In genomic region chr2:34841706-34842105, GRCm38 (mm10) we compare ENCODE assay signal across 17 mouse cellular contexts. TPM values are rescaled to one million over a fixed set of nuclear protein-coding genes. Genes with fewer than 3 reads are reported as not detected.
A peak's percentile ranks its signal among the peaks of the same experiment; 100 is the strongest.
DNase-seq lines count a peak whose midpoint lies in the region; ATAC-seq lines count a peak whose summit lies in the region.
"Had no signal": no experiment of that assay in that cellular context is flagged by ENCODE, and none has a peak within 500 bp of the region (broad histone marks: within the 10 kb centered on the region; RNA-seq: fewer than 3 reads in every experiment).

No protein-coding gene starts in this region.

- DNase-seq in NIH3T3 (ENCODE audit: low read depth), result peak; percentile 73
- DNase-seq in frontal cortex, adult 2 months (ENCODE audit: extremely low spot score in 1 of 2, low spot score in 1 of 2), result peak; percentile 43 to 69
- DNase-seq in layer of hippocampus, postnatal 10 days (ENCODE audit: low spot score in 2 of 2), result peak; percentile 27 to 45
- DNase-seq in right cerebral cortex, adult 2 months (ENCODE audit: low spot score in 2 of 2), result peak; percentile 63 to 66
- DNase-seq in thymus, postnatal 0 days (ENCODE audit: low spot score), result no peak
- no peak for DNase-seq in heart, postnatal 14 days
- DNase-seq: cerebellum, postnatal 14 days; heart, postnatal 4 days; kidney, postnatal 10 days; lung, embryonic 14.5 days had no signal

- intact Hi-C loops in heart, postnatal 14 days (cut with DNase I), result no loop called here

- ATAC-seq in activated CD4-positive, CD25-positive, alpha-beta regulatory T cell, adult 4 months, result no peak
- ATAC-seq: inflammation-experienced regulatory T-cells, adult 6 months had no signal

RNA-seq across cellular contexts. Expression of gene Gm34653, which starts 8.9 kb away (rescaled TPM):
- polyA plus RNA-seq in frontal cortex, adult 2 months (2012; rRNA removed), result not detected in 2 replicates
- total RNA-seq in layer of hippocampus, postnatal 10 days (2021), result not detected
- not detected for polyA plus RNA-seq in activated CD4-positive, CD25-positive, alpha-beta regulatory T cell, adult 4 months (2017; shearing (Covaris generic))
- 0.08 TPM in 1 of 2 replicates, not detected in the other for polyA plus RNA-seq in thymus, postnatal 0 days (2015; fragmentation: Nextera tagmentation; extraction: Ambion mirVana)
- not detected for total RNA-seq in heart, postnatal 14 days (2021)
- total RNA-seq: heart, postnatal 4 days had no signal
- polyA plus RNA-seq: embryonic facial prominence, embryonic 11.5 days; forebrain, embryonic 10.5 days; inflammation-experienced regulatory T-cells, adult 6 months; limb, embryonic 15.5 days; lung, embryonic 14.5 days; myocyte had no signal

RNA-seq across cellular contexts. Expression of gene Fbxw2, which starts 15.6 kb away (rescaled TPM):
- polyA plus RNA-seq in frontal cortex, adult 2 months (2012; rRNA removed), result 76.5 and 80.3 TPM in 2 replicates
- total RNA-seq in layer of hippocampus, postnatal 10 days (2021), result 10 to 100 TPM; 88.5 to 89.5 TPM
- 10 to 100 TPM; 69.1 to 87.0 TPM for polyA plus RNA-seq in activated CD4-positive, CD25-positive, alpha-beta regulatory T cell, adult 4 months (2017; shearing (Covaris generic))
- 86.1 and 106 TPM in 2 replicates for polyA plus RNA-seq in thymus, postnatal 0 days (2015; fragmentation: Nextera tagmentation; extraction: Ambion mirVana)
- 10 to 100 TPM; 60.1 to 61.1 TPM for total RNA-seq in heart, postnatal 14 days (2021)

RNA-seq across cellular contexts. Expression of gene Cutal, which starts 32.5 kb away (rescaled TPM):
- 0.55 and 0.58 TPM in 2 replicates for polyA plus RNA-seq in frontal cortex, adult 2 months (2012; rRNA removed)
- total RNA-seq in layer of hippocampus, postnatal 10 days (2021), result under 1 TPM; 0.27 to 0.47 TPM
- not detected for polyA plus RNA-seq in activated CD4-positive, CD25-positive, alpha-beta regulatory T cell, adult 4 months (2017; shearing (Covaris generic))
- 0.30 and 0.62 TPM in 2 replicates for polyA plus RNA-seq in thymus, postnatal 0 days (2015; fragmentation: Nextera tagmentation; extraction: Ambion mirVana)
- total RNA-seq in heart, postnatal 14 days (2021), result 1 to 10 TPM; 1.1 to 1.2 TPM
- total RNA-seq: megakaryocyte-erythroid progenitor cell, adult 5-6 weeks had no signal
- polyA plus RNA-seq: inflammation-experienced regulatory T-cells, adult 6 months; myocyte had no signal

RNA-seq across cellular contexts. Expression of gene Psmd5, which starts 33.1 kb away (rescaled TPM):
- polyA plus RNA-seq in frontal cortex, adult 2 months (2012; rRNA removed), result 35.2 and 44.2 TPM in 2 replicates
- 10 to 100 TPM; 39.6 to 48.0 TPM for total RNA-seq in layer of hippocampus, postnatal 10 days (2021)
- polyA plus RNA-seq in activated CD4-positive, CD25-positive, alpha-beta regulatory T cell, adult 4 months (2017; shearing (Covaris generic)), result 10 to 100 TPM; 61.0 to 74.1 TPM
- polyA plus RNA-seq in thymus, postnatal 0 days (2015; fragmentation: Nextera tagmentation; extraction: Ambion mirVana), result 81.1 and 85.3 TPM in 2 replicates
- 10 to 100 TPM; 15.2 to 16.5 TPM for total RNA-seq in heart, postnatal 14 days (2021)

RNA-seq across cellular contexts. Expression of gene Rabepk, which starts 42.0 kb away (rescaled TPM):
- polyA plus RNA-seq in frontal cortex, adult 2 months (2012; rRNA removed), result 37.0 and 38.3 TPM in 2 replicates
- total RNA-seq in layer of hippocampus, postnatal 10 days (2021), result 10 to 100 TPM; 23.8 to 26.1 TPM
- polyA plus RNA-seq in activated CD4-positive, CD25-positive, alpha-beta regulatory T cell, adult 4 months (2017; shearing (Covaris generic)), result 10 to 100 TPM; 48.7 to 64.7 TPM
- 35.1 and 37.3 TPM in 2 replicates for polyA plus RNA-seq in thymus, postnatal 0 days (2015; fragmentation: Nextera tagmentation; extraction: Ambion mirVana)
- 10 to 100 TPM in 1 of 2 experiments, 1 to 10 TPM in 1; 9.3 to 13.1 TPM for total RNA-seq in heart, postnatal 14 days (2021)

Comparison
In these comparisons a context has a peak if more than half of its experiments do, and no peak if none do; other contexts are left out.
1. DNase-seq: peak in NIH3T3 (single experiment), frontal cortex, adult 2 months (2 of 2), layer of hippocampus, postnatal 10 days (2 of 2) and right cerebral cortex, adult 2 months (2 of 2); none in thymus, postnatal 0 days (single experiment) and heart, postnatal 14 days (0 of 2).